Mouse (Mus musculus): ENCODE measurements around the gene Itga7.

The Itga7 gene

GRCm38 (mm10) chr10:128980644-128981365 lies 47.2 kb downstream of the Itga7 start:
- 89% methylated on average over 3 of the region's 3 CpGs for WGBS

- 63% methylated on average over 1 of the region's 1 CpGs for WGBS
Measured at GRCm38 (mm10) chr10:128989131-128989530, 55.5 kb downstream of the Itga7 start, which contains the start of gene Olfr9. Gene Olfr9, plus strand, starts transcription at chr10:128989431.

- WGBS: 73% methylated on average over 7 of the region's 10 CpGs
Measured at GRCm38 (mm10) chr10:128990129-128990850, 56.7 kb downstream of the Itga7 start.

GRCm38 (mm10) chr10:128995796-128996195 lies 62.2 kb downstream of the Itga7 start:
- WGBS: 97% methylated on average over 1 of the region's 1 CpGs

GRCm38 (mm10) chr10:128996523-128997040 lies 63.0 kb downstream of the Itga7 start:
- 80% methylated on average over 4 of the region's 4 CpGs for WGBS

- 77% methylated on average over 14 of the region's 14 CpGs for WGBS
Measured at GRCm38 (mm10) chr10:129004032-129004920, 70.7 kb downstream of the Itga7 start.

Data from cerebral cortex, adult 2 months (tissue).